Mouse (Mus musculus) Muller cell, postnatal 12 days (primary cell): ENCODE data around the gene Apobec3.

Experiments
- DNase-seq: peaks from one replicate; pipeline ENCODE4 v3.0.0-alpha.2; 2015; ENCODE audit errors: inconsistent ontology term

The Apobec3 gene

DNA sequence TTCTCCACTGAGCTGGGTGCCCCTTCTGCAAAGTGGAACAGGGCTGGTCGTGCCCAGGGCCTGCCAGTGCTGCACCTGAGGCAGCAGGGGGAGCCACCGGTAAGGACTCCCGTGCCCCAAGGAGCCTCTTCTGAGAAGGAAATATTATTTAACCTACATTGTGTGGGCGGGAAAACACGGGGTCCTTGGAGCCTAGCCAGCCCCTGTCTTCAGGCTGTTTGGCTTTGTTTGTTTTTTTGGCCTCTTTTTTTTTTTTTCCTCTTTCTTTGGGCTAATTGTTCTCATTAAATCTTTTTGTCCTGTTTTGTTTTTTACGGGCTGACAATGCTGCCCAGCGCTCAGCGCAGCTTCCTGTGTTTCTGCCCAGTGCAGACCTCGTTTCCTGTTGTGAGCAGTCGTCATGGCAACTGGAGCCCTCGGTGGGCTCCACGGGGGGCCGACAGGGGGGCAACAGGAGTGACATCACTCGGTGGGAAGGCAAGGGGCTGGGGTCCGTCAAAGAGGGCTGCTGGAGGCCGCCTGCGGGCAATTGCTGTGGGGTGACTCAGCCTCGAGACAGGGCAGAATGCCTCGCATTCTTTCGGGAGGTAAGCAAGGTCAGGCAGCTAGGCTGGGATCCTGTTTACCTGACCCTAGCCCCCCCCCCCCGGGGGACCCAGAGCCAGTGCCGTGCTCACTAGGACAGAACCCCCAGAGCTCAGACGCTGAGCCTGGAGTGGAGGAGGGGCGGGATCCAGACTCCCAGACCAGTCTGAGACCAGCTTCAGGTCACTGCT lies 59.0 kb downstream of the Apobec3 start:
- DNase-seq: peak; percentile 97

DNA sequence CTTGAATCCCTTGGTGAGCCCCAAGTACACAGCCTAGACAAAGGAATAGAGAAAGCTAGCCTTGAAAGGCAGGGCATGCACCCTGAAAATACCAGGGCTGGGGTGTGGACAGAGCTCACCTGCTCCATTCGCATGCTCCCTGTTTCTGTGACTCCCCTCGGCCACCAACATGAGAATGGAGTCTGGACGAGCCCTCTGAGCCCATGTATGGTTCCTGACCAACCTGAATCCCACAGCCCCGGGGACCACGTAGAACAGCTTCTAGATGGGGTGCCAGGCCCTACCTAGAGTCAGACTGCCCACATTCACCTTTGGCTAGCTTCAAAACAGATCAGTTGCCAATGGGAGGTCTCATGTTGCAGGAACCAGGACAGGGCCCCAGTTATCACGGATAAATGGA lies 59.8 kb downstream of the Apobec3 start:
- no peak for DNase-seq

DNA sequence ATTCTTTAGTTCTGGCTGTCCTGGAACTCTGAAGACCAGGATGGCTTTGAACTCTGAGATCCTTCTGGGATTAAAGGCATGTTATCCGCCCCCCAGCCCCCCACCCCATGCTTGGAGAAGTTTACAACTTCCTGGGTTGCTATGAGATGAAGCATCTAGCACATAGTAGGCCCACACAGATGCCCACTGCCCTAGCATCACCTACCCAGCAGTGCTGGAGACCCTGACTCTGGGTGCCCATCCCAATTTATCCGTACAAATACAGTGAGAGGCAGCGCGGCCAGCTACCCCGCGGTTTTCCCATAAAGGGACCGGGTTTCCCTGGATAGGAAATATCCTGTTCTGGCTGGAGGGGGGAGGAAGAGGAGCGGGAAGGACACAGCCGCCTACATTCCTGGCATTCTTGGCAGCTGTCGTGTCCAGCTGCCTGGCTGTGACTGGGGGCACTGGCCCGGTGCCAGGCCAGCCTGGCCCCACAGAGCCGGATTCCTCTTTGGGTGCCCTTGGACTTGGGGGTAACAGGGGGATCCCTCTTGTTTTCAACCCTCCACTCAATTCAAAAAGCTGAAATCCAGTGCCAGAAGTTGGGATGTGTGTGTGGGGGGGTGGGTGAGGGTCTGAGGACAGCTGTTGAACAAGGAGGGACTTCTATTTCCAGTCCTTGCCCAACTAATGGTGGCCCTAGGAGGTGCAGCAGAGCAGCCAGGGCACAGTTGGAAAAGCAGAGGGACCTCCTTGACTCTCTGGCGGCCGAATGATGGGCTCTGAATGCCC lies 60.5 kb downstream of the Apobec3 start:
- peak; percentile 93 for DNase-seq

DNA sequence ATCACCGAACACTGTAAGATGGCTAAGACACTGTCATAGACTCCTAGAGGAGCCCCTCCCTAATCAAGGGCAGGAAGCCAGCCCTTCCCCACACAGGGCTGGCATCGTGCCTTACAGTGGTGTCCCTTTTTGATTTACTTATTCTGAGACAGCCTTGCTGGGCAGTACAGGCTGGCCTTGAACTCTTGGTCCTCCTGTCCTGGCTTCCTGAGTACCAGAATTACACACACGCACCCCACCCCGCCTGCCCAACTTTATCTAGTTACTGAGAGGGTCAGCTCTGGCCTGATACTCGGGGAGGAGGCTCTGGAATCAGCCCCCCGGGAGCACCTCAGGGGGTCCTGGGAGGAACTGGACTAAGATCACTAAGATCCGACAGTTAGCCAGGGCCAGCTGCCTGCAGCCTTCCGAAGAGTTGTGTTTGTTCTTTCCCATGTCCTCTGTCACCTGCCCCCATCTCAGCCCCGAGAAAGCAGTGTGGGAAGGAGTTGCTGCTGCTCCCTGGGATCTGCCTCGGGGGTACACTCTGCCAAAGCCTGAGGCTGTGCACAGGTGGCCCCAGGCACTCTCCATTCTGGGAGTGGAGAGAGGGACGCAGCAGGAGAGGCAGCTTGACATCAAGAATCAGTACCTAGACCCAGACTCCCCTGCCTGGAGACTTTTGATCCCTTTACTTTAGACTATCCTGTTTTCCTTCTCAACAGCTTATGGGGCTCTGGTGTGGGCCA lies 61.2 kb downstream of the Apobec3 start:
- no peak for DNase-seq

DNA sequence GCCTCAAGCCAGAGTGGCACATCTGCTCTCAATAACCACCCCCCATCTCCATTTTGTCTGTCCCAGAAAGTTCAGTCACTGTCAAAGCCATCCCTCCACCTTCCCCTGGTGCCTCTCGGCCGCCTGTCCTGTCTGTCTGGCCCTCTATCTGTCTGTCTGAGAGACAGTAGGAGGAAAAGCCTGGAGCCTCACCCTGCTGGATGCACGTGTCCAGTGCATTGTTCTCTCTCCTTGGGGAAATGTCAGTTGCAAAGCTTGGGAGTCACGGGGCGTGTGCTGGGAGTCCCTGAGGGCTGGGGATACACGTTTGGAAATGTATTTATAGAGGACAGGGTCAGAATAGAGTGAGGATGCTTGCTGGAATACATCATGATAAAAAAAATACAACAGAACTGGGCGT lies 62.0 kb downstream of the Apobec3 start:
- DNase-seq: no peak

DNA sequence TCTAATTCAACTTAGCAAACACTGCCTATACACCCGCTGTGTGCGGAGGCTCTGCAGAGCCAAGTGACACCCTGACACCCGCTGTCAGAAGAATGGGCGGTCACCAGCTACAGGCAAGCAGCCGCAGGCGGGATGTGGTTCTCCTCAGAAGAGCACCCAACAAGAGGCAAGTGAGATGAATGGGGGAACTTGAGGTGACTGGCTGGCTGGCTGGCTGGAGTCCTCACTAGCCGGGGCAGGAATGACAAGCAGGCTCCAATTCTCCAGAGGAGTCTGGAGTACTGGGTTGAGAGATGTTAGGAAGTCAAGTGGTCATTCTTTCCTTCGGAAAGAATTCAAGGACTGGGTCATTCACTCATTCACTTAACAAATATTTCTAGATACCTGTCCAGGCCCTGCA lies 65.1 kb downstream of the Apobec3 start:
- DNase-seq: no peak

DNA sequence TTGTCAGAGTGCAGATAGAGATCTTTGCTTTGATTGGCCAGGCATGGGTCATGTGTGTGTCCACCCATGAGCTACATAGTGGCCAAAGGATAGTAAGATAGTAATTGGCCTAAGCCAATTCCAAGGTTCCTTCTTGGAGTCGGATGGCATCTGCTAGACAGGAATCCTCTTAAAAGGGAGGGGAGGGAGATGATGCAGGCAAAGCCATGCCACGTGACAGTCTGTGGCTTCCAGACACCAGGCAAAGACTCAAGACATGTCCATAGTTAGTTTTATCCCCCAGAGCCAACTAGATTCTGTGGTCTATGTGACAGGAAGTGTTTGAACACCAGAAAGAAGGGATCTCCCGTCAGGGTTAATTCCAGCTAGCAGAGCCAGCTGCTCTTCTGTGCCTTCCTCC lies 67.0 kb downstream of the Apobec3 start:
- peak; percentile 22 for DNase-seq

DNA sequence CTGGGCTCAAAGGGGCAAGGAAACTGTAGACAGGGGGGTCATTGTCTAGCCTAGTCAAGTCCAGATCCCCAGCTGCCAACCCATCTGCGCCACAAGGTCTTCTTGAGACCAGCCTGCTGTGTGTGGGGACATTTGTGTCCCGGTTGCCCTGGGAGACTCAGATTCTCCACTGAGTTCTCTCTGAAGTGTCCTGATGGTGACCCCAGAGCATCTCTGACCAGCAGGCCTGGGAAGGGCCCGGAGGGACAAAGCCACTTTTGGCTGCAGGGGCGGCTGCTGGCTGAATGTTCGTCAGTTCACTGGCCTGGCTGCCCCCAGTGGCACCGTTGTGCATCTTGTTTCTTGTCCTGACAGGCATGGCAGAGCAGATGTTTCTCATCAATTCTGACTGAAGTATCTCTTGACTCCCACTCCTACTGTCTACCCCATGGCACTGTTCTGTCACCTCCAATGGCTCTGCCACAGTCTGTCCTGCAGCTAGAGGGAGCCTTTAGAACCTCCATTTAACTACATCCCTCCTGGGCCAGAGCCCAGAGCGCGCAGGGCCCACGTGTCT lies 70.0 kb downstream of the Apobec3 start:
- DNase-seq: peak; percentile 56

DNA sequence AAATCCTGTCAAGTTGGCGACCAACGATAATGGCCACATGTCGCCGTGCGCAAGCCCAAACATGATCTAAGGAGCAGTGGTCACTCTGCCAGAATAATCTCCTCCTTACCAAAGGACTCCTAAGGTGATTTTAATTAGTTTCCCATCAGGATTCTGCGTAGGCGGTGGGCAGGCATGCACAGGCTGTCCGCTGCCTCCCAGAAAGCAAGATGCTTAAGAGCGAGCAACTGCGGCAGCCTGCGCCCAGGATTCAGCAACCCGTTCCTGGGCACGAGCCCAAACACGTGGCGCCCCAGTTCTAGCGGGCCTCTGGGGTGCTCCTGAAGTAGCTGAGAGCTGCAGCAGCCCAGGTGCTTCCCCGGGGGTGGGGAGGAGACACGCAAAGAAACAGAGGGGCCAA lies 71.2 kb downstream of the Apobec3 start:
- no peak for DNase-seq

DNA sequence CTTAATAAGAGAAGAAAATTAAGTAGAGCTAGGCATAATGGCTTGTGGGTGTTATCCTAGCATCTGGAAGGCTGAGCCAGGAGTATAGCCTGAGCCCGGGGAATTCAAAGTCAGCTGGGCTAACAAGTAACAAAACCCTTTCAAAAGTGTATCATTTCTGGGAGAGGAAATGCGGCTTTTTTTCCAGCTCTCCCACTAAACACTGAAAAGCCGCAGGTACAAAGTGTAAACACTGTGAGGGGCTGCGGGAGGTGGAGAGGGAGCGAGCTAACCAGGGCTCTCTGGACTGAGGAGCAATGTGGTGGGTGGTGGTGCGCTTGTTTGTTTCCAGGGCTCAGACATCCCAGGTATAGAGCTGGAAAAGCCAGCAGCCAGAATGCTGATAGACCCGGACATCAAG lies 72.9 kb downstream of the Apobec3 start:
- DNase-seq: no peak
